Mouse (Mus musculus) cerebellum, adult 9-10 months (tissue): Measurements from ENCODE around the gene Vmn2r6.
"Not testable (repeated sequence)": the region's sequence is repeated elsewhere in the genome, so short reads cannot be mapped to it uniquely, and the experiment has no call there.

Source experiments
- DNase-seq: peaks from one replicate; pipeline ENCODE4 v3.0.0; 2022

Vmn2r6 gene

DNA sequence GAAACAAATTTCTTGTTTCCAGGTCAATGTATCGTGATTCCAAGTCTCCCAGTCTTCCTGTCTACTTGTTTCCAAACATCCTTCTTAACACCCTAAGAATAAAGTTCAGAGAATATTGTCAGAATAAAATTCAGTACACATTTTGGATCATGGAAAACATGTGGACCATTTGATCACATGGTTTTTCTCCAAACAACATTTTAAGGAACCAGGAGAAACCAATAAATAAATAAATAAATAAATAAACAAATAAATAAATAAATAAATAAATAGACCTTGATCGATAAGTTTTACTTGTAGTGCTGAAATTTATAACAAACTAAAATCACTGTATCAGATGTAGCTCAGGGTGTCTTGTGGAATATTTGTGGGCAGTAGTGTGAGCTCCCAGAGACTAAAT lies at the start of gene Vmn2r6:
Vmn2r6 (minus strand) TSS at position 101 of the 400 bp plus-strand sequence.
- not testable (repeated sequence) for DNase-seq

DNA sequence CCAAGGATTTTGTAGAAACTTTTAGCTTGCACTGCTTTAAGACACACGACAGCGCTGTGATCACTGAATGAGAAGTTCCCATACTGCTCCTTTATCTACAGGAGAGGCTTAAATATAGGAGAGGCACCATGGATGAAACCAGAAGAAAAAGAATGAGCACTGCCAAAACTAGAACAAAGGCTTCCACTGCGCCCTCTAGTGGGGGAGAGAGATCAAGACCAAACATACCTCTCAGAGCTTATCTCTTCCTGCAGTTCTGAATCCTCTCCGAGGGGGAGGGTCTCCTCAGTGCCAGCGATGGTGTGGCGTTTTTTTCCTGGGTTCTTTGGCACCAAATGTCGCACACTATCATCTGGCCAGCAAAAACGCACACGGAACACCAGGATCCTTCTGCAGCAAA lies 22.0 kb upstream of the Vmn2r6 start:
- no peak for DNase-seq

DNA sequence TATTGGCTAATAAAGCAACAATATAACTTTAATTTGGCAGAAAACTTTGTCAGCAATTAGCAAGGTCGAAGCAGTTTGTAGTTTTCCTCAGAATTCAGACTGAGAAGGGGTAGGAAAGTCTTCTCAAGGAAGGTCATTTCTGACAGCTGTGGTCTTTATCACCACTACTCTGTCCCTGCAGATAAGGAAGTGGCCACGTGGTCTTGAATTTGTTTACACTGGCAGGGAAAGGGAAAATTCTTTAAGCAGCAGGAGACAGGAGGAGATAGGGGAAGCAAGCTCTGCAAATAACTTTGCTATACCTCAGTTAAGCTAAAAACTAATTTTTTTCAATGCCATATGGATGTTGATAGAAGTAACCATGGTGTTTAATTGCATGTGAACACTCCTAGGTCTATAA lies 3.2 kb upstream of the Vmn2r6 start:
- DNase-seq: not testable (repeated sequence)

DNA sequence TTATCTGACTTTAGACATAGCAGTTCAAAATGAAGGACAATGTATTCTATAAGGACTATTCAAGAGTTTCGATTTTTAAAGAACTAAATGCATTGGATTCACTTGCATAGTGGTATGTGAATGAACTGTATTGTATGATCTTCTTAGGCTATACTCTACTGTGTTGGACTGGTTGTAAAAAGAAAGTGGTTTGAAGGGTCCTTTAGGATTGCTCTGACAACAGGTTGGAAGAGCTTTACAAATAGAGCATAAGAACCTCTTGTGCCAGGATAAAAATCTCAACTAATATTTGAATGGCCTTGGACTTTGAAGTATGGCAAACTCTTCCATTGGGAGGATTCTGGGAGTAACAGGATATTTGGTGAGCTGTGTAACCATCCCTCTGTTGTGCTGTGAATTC lies 42.0 kb downstream of the Vmn2r6 start:
- not testable (repeated sequence) for DNase-seq

DNA sequence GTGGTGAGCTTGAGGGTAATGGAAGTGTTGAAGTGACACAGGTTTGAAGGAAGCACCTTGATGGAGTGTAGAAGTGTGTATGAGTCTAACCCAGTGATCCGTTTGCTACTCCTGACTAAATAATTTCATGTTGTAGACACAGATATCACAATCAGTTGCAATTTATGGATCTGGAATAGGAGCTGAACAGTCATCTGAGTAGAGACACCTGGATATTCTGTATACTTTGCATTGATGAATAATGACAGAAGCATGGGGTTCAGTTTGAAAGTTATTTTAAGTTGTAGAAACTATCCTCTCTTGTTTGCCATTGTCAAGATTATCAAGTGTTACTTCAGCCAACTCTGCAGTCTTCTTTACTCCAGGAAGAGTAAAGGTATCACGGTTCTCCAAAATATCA lies 55.9 kb downstream of the Vmn2r6 start, which contains the start of gene Vmn2r5:
Vmn2r5 (minus strand) TSS at position 101 of the 400 bp plus-strand sequence.
- not testable (repeated sequence) for DNase-seq
